Mouse (Mus musculus): ENCODE data around the gene Dppa4. TPM values are rescaled to one million over a fixed set of nuclear protein-coding genes. Genes with fewer than 3 reads are reported as not detected.

Dppa4 gene
- not detected in 2 replicates for polyA plus RNA-seq (2016; fragmentation: Nextera tagmentation; extraction: Ambion mirVana)

DNA sequence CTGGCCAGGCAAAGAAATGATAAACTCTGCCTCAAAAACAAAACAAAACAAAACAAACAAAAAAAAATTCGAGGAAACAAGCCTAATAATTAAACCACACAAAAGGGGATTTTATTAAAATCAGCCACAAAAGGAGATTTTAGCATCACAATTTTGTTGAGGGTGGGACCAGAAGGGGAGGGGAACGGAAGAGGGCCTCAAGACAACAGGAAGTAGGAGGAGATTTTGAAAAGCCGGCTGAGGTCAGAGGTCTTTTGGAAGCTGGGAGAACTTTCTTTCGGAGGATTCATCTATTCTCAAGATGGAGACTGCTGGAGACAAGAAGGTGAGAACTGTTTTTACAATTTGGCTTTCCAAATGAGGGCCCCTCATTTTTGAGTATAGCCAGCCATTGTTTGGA lies at the start of gene Dppa4:
Gene Dppa4 (plus strand): TSS at position 217 of the 400 bp plus-strand sequence.
- H3K9me3 ChIP-seq: no peaks in the 10 kb centered on the region
- 83% methylated on average over 4 of the region's 4 CpGs for WGBS
- H3K27me3 ChIP-seq (ENCODE audit: poor library complexity, severe bottlenecking): no peaks in the 10 kb centered on the region
- no peak for DNase-seq (ENCODE audit: extremely low spot score, low spot score)
- no peak within 1 kb of the TSS for H3K27ac ChIP-seq
- H3K4me3 ChIP-seq: no peak within 1 kb of the TSS
- H3K36me3 ChIP-seq (replicated peaks): no peaks in the 10 kb centered on the region
- H3K4me1 ChIP-seq: no peaks in the 10 kb centered on the region

DNA sequence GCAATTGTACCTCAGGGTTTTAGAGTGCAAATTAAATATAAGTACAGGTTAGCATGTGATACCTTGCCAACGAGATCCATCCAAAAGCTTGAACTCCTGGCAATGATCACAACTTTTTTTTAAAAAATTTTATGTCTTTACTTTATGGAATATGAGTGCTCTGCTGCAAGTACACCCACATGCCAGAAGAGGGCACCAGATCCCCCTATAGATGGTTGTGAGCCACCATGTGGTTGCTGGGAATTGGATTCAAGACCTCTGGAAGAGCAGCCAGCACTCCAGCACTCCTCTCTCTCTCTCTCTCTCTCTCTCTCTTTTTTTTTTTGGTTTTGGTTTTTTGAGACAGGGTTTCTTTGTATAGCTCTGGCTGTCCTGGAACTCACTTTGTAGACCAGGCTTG lies 48.5 kb upstream of the Dppa4 start:
- Histone ChIP-seq H3K4me3 (no peak overlapping the region), H3K9me3 (no peaks in the 10 kb centered on the region; the same call in 1 of the 2 replicates), H3K27ac (no peak overlapping the region), H3K27me3 (ENCODE audit: poor library complexity, severe bottlenecking) (no peaks in the 10 kb centered on the region), H3K36me3 (replicated peaks) (no peaks in the 10 kb centered on the region), H3K4me1 (no peaks in the 10 kb centered on the region)
- 89% methylated on average over 1 of the region's 1 CpGs for WGBS
- no peak for DNase-seq (ENCODE audit: extremely low spot score, low spot score)

DNA sequence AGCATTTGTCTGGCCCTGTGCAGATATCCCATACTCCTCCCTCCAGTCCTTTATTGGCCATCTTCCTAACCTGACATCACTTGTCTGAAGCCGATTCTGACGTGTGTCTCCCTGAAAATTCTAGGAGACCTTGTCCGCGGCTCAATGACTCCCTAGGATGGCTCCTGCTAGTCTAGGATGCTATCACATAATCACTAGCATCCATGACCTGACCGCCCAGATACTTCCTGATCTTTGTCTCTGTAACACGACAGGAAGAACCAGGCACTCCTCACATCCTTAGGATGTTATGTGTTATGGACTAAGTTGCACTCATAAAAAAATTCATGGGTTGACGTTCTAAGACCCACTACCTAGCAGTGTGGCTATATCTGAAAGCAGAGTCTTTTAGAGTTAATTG lies 45.9 kb upstream of the Dppa4 start:
- no peaks in the 10 kb centered on the region for H3K27me3 ChIP-seq (ENCODE audit: poor library complexity, severe bottlenecking)
- no peak overlapping the region for H3K27ac ChIP-seq
- WGBS: 92% methylated on average over 7 of the region's 7 CpGs
- no peak overlapping the region for H3K4me3 ChIP-seq
- no peak for DNase-seq (ENCODE audit: extremely low spot score, low spot score)
- H3K9me3 ChIP-seq: no peaks in the 10 kb centered on the region; the same call in 1 of the 2 replicates
- H3K4me1 ChIP-seq: no peaks in the 10 kb centered on the region
- no peaks in the 10 kb centered on the region for H3K36me3 ChIP-seq (replicated peaks)

DNA sequence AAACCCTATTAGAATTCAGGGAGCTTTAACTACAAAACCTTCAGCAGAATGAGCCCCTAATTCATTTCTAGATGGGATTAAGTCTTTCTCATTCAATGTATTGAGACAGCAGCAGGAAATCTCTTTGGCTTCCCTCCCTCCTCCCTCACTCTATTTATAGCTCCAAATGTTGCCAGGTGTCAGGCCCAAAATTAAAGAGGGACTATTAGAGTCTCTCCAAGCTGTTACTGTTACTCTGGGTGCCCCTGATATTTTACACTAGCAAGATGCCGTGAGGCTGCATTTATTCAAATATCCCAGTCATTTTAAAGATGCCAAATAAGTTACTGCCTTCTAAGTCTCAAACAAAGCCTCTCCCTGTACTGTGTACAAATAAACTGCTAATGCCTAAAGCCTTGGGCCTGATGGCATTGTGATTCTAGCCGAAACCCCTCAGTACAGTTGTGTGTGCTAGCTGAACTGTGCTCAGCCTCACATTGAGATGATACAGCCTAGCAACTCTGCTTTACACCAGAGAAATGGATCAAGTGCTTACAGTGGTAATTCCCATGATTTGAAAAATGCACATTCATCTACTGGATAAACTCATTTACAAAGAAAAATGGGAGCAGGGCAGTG lies 36.4 kb upstream of the Dppa4 start:
- DNase-seq (ENCODE audit: extremely low spot score, low spot score): no peak
- Histone ChIP-seq H3K36me3 (replicated peaks) (no peaks in the 10 kb centered on the region), H3K4me1 (peaks cover 4% of the 10 kb centered on the region; the same call in 1 of the 2 replicates), H3K4me3 (no peak overlapping the region), H3K27me3 (ENCODE audit: poor library complexity, severe bottlenecking) (no peaks in the 10 kb centered on the region), H3K27ac (no peak overlapping the region), H3K9me3 (no peaks in the 10 kb centered on the region)
- WGBS: 73% methylated on average over 2 of the region's 2 CpGs

DNA sequence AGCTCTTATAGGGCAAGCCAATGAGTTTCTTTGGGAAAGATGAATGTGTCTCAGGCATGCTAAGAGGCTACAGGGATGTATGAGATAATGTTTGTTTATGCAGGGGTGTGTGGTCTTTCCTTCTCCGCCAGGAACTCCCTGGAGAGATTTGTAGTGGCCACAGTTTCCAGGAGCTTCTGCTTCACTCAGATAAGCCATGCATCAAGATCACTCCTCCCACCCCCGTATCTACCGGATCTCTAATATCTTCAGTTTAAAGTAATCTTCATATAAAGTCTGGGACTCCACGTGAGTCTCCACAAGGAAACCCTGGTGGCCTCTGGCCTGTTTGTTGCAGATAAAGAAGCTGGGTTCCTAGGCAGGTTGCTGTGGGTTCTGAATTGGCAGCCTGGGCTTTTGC lies 30.7 kb upstream of the Dppa4 start:
- Histone ChIP-seq H3K27me3 (ENCODE audit: poor library complexity, severe bottlenecking) (no peaks in the 10 kb centered on the region), H3K36me3 (replicated peaks) (no peaks in the 10 kb centered on the region), H3K4me3 (no peak overlapping the region), H3K27ac (no peak overlapping the region), H3K4me1 (no peaks in the 10 kb centered on the region), H3K9me3 (no peaks in the 10 kb centered on the region)
- 80% methylated on average over 4 of the region's 4 CpGs for whole genome bisulfite sequencing
- DNase-seq (ENCODE audit: extremely low spot score, low spot score): no peak

DNA sequence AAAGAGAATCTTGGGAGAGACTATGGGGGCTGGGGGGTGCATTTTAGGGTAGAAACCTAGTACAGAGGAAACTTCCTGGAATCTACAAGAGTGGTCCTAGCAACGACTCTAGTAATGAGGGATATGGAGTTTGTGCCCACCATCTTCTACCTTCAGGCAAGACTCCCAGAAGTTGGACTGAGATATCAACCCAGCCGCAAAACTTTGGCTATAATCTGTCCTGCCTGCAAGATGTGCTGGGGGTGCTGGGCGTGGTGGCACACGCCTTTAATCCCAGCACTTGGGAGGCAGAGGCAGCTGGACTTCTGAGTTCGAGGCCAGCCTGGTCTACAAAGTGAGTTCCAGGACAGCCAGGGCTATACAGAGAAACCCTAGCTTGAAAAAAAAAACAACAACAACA lies 28.9 kb upstream of the Dppa4 start:
- H3K36me3 ChIP-seq (replicated peaks): no peaks in the 10 kb centered on the region
- no peak overlapping the region for H3K4me3 ChIP-seq
- 91% methylated on average over 5 of the region's 5 CpGs for WGBS
- H3K9me3 ChIP-seq: no peaks in the 10 kb centered on the region
- no peaks in the 10 kb centered on the region for H3K4me1 ChIP-seq
- H3K27ac ChIP-seq: no peak overlapping the region
- DNase-seq (ENCODE audit: extremely low spot score, low spot score): no peak
- no peaks in the 10 kb centered on the region for H3K27me3 ChIP-seq (ENCODE audit: poor library complexity, severe bottlenecking)

DNA sequence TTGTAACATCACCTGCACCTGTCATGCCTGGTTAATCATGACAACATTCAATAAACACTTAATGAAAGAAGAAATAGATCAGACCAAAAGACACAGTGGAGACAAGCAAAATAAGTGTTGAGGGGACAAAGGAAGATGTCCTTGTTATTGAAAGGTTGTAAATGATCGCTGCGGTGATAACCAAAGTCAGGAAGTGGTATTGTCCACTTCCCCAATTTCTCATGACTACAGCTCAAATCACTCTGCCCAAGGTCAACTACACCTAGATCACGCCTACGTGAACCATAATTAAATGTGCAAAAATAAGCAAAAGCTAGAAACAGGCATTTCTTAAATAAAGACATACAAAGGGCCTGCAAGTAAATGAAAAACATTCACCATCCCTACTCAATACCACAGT lies 24.0 kb upstream of the Dppa4 start:
- H3K4me3 ChIP-seq: no peak overlapping the region
- 94% methylated on average over 4 of the region's 4 CpGs for WGBS

DNA sequence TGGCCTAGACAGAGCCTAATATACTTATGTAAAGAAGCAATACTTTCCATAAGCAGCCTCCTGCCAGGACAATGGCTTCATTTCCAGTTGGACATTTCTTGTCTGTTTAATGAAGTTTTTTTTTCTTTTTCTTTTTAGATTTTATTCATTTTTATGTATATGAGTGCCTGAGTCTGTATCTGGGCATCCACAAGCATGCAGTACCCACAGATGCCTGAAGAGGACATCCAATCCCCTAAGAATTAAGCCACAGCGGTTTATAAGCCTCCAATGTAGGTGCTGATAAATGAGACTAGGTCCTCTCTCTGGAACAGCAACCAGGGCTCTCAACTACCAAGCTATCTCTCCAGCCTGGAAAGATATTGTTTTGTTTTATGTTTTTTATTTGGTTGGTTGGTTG lies 20.6 kb upstream of the Dppa4 start:
- no peak for DNase-seq (ENCODE audit: extremely low spot score, low spot score)
- Histone ChIP-seq H3K27me3 (ENCODE audit: poor library complexity, severe bottlenecking) (no peaks in the 10 kb centered on the region), H3K9me3 (no peaks in the 10 kb centered on the region), H3K4me1 (no peaks in the 10 kb centered on the region), H3K4me3 (no peak overlapping the region), H3K27ac (no peak overlapping the region), H3K36me3 (replicated peaks) (no peaks in the 10 kb centered on the region)
- 70% methylated on average over 1 of the region's 1 CpGs for WGBS

More for the DNA sequence above, 24.0 kb upstream of the Dppa4 start:
- H3K27me3 ChIP-seq (ENCODE audit: poor library complexity, severe bottlenecking): no peaks in the 10 kb centered on the region
- no peaks in the 10 kb centered on the region for H3K36me3 ChIP-seq (replicated peaks)
- H3K9me3 ChIP-seq: no peaks in the 10 kb centered on the region
- no peak for DNase-seq (ENCODE audit: extremely low spot score, low spot score)
- no peak overlapping the region for H3K27ac ChIP-seq
- no peaks in the 10 kb centered on the region for H3K4me1 ChIP-seq

DNA sequence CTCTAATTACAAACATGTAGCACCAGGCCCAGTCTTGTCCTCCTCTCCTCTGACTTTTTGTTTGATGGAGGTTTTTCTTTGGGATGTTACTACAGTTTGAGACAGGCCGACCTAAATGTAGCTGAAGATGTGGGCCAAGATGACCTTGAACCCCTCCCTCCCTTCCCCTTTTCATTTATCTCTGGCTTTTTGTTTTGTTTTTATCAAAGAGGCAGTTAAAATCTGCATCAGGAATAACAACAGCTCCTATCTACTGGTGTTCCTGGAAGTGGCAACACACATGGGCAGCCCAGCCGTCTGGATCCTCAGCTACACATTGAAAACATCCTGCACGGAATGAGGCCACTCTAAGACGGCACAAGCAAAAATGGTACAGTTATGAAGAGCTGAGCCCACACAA lies 17.7 kb upstream of the Dppa4 start:
- no peak for DNase-seq (ENCODE audit: extremely low spot score, low spot score)
- H3K27me3 ChIP-seq (ENCODE audit: poor library complexity, severe bottlenecking): no peaks in the 10 kb centered on the region
- H3K4me3 ChIP-seq: no peak overlapping the region
- H3K27ac ChIP-seq: no peak overlapping the region
- H3K36me3 ChIP-seq (replicated peaks): no peaks in the 10 kb centered on the region
- 88% methylated on average over 4 of the region's 4 CpGs for WGBS
- H3K4me1 ChIP-seq: no peaks in the 10 kb centered on the region
- no peaks in the 10 kb centered on the region for H3K9me3 ChIP-seq

DNA sequence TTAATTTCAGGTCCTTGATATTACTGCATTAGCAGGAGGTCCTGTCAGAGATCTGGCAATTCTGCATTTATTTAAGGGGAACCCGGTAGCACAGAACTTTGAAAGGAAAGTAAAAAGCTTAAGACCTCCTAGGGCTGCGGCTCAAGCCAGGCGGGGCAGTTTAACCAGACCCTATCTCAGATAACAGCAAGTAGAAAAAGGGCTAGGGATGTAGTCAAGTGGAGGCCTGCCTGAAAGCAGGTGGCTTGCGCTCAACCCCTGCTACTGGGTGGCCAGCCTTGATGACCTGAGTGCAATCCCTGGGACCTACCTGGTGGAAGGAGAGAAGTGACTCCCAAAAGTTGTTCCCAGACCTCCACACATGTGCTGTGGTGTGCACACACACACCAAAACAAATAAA lies 6.6 kb upstream of the Dppa4 start:
- WGBS: 72% methylated on average over 4 of the region's 4 CpGs
- H3K4me3 ChIP-seq: no peak overlapping the region
- H3K27me3 ChIP-seq (ENCODE audit: poor library complexity, severe bottlenecking): no peaks in the 10 kb centered on the region
- H3K9me3 ChIP-seq: no peaks in the 10 kb centered on the region
- H3K4me1 ChIP-seq: no peaks in the 10 kb centered on the region
- DNase-seq (ENCODE audit: extremely low spot score, low spot score): no peak
- no peak overlapping the region for H3K27ac ChIP-seq
- H3K36me3 ChIP-seq (replicated peaks): no peaks in the 10 kb centered on the region

DNA sequence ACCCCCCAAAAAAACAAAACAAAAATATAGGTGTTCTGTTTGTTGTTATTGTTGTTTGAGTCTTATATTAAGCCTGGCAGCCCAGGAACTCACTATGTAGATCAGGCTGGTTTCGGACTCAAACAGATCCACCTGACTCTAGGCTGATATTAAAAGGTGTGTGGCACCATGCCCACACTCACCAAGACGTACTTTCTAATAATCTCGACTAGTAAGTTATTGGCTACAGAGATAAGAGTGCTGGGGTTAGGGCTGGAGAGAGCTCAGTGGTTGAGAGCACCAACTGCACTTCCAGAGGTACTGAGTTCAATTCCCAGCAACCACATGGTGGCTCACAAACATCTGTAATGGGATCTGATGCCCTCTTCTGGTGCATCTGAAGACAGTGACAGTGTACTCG lies 2.6 kb upstream of the Dppa4 start:
- no peak for DNase-seq (ENCODE audit: extremely low spot score, low spot score)
- WGBS: 87% methylated on average over 4 of the region's 4 CpGs
- no peak overlapping the region for H3K4me3 ChIP-seq

DNA sequence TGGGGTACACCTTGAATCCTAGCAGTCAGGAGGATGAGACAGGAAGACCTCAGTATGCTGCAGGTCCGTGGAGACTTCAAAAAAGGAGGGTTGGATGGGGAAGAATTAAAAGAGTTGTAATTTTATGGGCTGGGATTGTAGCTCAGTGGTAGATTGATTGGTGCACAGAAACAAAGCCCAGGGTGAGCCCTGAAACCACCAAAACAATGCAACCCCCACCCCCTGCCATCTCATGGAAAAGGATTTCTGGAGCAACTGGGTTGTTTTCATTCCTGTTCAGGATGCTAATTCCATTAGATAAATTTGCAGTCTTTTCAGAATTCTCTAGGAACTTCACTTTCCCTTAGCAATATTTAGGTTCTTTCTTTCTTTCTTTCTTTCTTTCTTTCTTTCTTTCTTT lies 732 bp upstream of the Dppa4 start:
- no peaks in the 10 kb centered on the region for H3K27me3 ChIP-seq (ENCODE audit: poor library complexity, severe bottlenecking)
- H3K27ac ChIP-seq: no peak overlapping the region
- H3K4me1 ChIP-seq: no peaks in the 10 kb centered on the region
- H3K4me3 ChIP-seq: no peak overlapping the region
- no peaks in the 10 kb centered on the region for H3K9me3 ChIP-seq
- WGBS: 75% methylated on average over 1 of the region's 1 CpGs
- no peaks in the 10 kb centered on the region for H3K36me3 ChIP-seq (replicated peaks)
- no peak for DNase-seq (ENCODE audit: extremely low spot score, low spot score)

More for the DNA sequence above, 2.6 kb upstream of the Dppa4 start:
- Histone ChIP-seq H3K4me1 (no peaks in the 10 kb centered on the region), H3K27me3 (ENCODE audit: poor library complexity, severe bottlenecking) (no peaks in the 10 kb centered on the region), H3K9me3 (no peaks in the 10 kb centered on the region), H3K36me3 (replicated peaks) (no peaks in the 10 kb centered on the region), H3K27ac (no peak overlapping the region)

DNA sequence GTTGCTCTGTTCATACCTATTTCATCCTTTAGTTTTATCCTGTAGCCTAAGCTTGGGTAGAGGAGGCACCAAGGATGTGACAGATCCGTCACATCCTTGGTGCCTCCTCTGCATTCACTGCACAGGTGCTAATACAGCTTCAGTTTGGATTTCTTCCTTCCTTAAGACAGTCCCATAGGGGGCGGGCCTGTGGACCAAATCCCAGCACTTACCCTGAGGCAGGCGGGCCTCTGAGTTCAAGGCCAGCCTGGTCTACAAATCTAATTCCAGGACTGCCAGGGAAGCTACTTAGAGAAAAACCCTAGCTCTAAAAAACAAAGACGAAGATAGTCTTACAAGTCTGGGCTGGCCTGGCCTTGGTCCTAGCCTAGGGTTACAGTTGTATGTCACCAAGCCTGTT lies 2.0 kb downstream of the Dppa4 start:
- H3K4me1 ChIP-seq: no peaks in the 10 kb centered on the region
- 90% methylated on average over 4 of the region's 4 CpGs for WGBS
- no peaks in the 10 kb centered on the region for H3K9me3 ChIP-seq
- no peaks in the 10 kb centered on the region for H3K36me3 ChIP-seq (replicated peaks)
- no peak overlapping the region for H3K4me3 ChIP-seq
- no peak overlapping the region for H3K27ac ChIP-seq
- DNase-seq (ENCODE audit: extremely low spot score, low spot score): no peak
- H3K27me3 ChIP-seq (ENCODE audit: poor library complexity, severe bottlenecking): no peaks in the 10 kb centered on the region

Measured in forebrain, embryonic 10.5 days (tissue).